Mouse (Mus musculus) limb, embryonic 13.5 days (tissue): ENCODE measurements around the gene Unc13d. TPM values are rescaled to one million over a fixed set of nuclear protein-coding genes. Genes with fewer than 3 reads are reported as not detected.

Experiments
- ATAC-seq: fragments of 200-750 bp; cut with Nextera tagmentation; 2 replicates; pipeline ENCODE4 v1.8.0; 2017; ENCODE audit warnings: low read depth, moderate number of reproducible peaks, moderate TSS enrichment; ENCODE audit not compliant: low FRiP score
- H3K27ac ChIP-seq: fragments of 300-500 bp; sonication (generic); 2 replicates; pipeline ENCODE4 v1.5.1; 2015; ENCODE audit warnings: inconsistent platforms, mild to moderate bottlenecking, moderate library complexity
- H3K27me3 ChIP-seq: fragments of 300-500 bp; sonication (generic); 2 replicates; pipeline ENCODE4 v1.6.1; 2015; ENCODE audit warnings: mild to moderate bottlenecking, inconsistent platforms
- H3K36me3 ChIP-seq: fragments of 300-500 bp; sonication (generic); 2 replicates; pipeline ENCODE4 v1.6.1; 2015; ENCODE audit warnings: inconsistent platforms, mild to moderate bottlenecking, moderate library complexity
- H3K4me1 ChIP-seq: fragments of 300-500 bp; sonication (generic); 2 replicates; pipeline ENCODE4 v1.6.1; 2015; ENCODE audit warnings: inconsistent platforms
- H3K4me2 ChIP-seq: fragments of 300-500 bp; sonication (generic); replicated peaks from 2 replicates; pipeline ENCODE4 v1.6.1; 2015; ENCODE audit warnings: inconsistent platforms, mild to moderate bottlenecking, moderate library complexity
- H3K4me3 ChIP-seq: fragments of 300-500 bp; sonication (generic); 2 replicates; pipeline ENCODE4 v1.5.1; 2015; ENCODE audit warnings: moderate library complexity, mild to moderate bottlenecking, inconsistent platforms
- H3K9ac ChIP-seq: fragments of 300-500 bp; sonication (generic); 2 replicates; pipeline ENCODE4 v1.6.1; 2015; ENCODE audit warnings: mild to moderate bottlenecking, inconsistent platforms
- H3K9me3 ChIP-seq: fragments of 300-500 bp; sonication (generic); 2 replicates; pipeline ENCODE4 v1.6.1; 2016; ENCODE audit warnings: inconsistent platforms
- WGBS: fragments of 180-500 bp; shearing (Covaris S2); methylation state at CpG from one replicate; pipeline ENCODE4 v1.1.7; 2015; 5-methylcytosine and 5-hydroxymethylcytosine counted together
- polyA plus RNA-seq: library from polyadenylated mRNA; unstranded; fragments of >200 nt; fragmentation: Nextera tagmentation; extraction: Ambion mirVana; gene quantifications from 2 replicates; pipeline ENCODE4 v1.2.1, GENCODE M21; 2015

The Unc13d gene
- polyA plus RNA-seq, 1 experiment from 2014 or later: 2.1 TPM

DNA sequence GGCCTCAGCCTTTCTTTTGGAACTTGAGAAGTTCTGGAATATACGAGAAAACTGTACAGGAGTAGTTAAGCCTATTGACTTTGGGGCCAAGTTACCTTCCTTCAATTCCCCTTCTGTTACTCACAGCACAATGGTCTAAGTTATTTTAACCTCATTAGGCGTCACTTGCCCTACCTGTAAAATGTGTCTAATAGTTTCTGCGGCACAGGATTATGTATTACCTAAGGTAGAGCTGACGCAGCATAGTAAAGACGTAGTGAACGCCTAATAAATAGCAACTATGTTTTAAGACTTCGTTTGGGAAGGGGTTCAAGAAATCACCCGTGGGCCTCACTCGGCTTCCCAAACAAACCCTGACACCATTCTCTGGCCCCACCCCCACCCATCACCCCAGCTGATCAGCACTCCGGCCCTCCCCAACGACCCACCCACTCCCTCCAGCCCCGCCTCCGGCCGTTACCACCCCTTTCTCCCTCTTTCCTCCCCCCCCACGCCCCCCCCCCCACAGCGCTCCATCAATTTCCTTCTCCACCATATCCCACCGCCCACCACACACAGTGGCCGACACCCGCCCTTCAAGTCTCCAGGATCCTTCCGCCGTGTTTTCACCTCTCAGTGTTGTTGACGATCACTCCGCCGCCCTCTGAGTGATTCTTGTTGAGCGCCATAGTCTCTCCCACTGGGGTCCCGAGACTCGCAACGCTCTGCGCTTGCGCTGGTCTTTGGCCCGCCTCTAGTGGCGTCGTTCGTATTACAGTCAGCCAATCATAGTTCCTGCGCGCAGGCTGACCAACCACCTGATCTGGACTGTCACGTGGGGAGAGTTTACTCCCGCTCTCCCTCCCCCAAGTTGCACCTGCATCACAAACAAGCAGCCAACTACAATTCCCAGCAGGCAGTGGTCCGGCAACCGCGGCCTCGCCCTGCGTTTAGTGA is 8.8 kb upstream of the Unc13d start, which contains the start of gene Wbp2:
Gene Wbp2 (minus strand): TSS at position 738 of the 936 bp plus-strand sequence.
- Histone ChIP-seq H3K36me3 (peaks cover 26% of the 10 kb centered on the region), H3K9me3 (no peaks in the 10 kb centered on the region), H3K27ac (peak within 1 kb of the TSS; percentile 75), H3K4me3 (peak within 1 kb of the TSS; percentile 49), H3K4me2 (peak within 1 kb of the TSS; percentile 67), H3K9ac (peak within 1 kb of the TSS; percentile 55), H3K27me3 (no peaks in the 10 kb centered on the region), H3K4me1 (peaks cover 21% of the 10 kb centered on the region)
- peak; percentile 96 for ATAC-seq
- WGBS: 3% methylated on average over 40 of the region's 43 CpGs

DNA sequence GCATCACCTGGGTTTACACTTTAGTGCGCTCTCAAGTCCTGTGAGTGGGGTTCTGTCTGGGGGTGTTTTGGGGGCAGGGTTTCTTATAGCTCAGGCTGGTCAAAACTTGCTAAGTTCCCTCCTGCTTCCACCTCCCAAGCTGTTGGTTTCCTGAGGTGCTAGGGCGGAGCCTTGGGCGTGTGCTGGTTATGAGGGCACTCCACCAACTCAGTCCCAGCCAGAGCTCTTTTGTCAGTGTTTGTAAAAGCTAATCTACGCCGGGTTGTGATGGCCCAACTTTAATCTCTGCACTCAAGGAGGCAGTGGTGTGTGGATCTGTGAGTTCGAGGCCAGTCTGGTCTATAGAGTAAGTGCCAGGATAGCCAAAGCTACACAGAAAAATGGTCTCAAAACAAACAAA is 6.4 kb upstream of the Unc13d start:
- Histone ChIP-seq H3K27me3 (no peaks in the 10 kb centered on the region), H3K4me2 (no peak overlapping the region), H3K9ac (no peak overlapping the region), H3K4me3 (no peak overlapping the region), H3K36me3 (peaks cover 50% of the 10 kb centered on the region), H3K4me1 (peaks cover 21% of the 10 kb centered on the region), H3K27ac (no peak overlapping the region), H3K9me3 (no peaks in the 10 kb centered on the region)
- ATAC-seq: no peak
- 89% methylated on average over 6 of the region's 6 CpGs for WGBS

DNA sequence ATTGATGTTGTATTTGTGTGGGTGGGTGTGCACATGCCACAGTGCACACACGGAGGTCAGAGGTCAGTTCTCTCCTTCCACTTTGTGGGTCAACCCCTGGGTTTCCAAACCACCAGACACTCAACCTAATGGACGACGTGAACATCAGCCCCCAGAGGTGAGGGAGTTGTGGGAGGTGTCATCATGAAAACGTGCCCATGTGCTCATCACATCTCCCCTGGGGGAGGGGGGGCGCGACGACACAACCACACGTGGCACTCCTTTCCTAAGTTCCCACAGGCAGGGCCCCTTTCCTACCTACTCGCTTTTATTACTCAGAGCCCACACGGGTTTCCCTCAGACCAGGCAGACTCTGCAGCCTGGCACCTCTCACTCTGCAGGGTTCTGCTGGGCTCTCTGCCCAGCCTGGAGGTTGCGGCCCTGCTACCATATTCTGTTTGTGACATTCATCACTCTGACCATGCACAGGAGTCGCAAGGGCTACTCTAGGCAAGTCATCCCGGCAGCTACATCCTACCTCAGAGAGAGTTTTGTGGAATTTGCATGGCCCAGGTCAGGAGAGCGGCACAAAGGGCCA is 5.4 kb upstream of the Unc13d start:
- Histone ChIP-seq H3K27ac (no peak overlapping the region), H3K27me3 (no peaks in the 10 kb centered on the region), H3K4me1 (peaks cover 29% of the 10 kb centered on the region), H3K4me3 (no peak overlapping the region), H3K9ac (no peak overlapping the region), H3K4me2 (no peak overlapping the region), H3K9me3 (no peaks in the 10 kb centered on the region), H3K36me3 (peaks cover 56% of the 10 kb centered on the region)
- 86% methylated on average over 14 of the region's 14 CpGs for WGBS
- no peak for ATAC-seq

DNA sequence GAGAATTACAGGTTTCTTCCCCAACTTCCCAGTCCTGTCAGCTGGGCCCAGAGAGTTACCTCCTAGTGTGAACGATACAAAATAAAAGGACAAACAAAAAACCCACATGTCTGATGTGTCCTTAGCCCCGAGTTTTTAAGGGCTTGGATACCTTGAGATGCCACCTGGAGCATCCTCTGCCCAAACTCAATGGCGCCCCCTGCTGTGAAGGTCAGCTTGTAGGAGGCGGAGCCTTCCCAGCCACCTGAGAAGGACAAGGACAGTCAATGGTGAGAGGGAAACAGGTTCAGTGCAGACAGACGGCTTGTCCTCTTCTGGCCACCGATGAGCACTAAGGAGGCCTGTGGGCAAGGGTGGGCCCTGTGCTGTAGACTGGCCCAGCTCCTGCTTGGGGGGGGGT is 3.3 kb upstream of the Unc13d start:
- Histone ChIP-seq H3K9me3 (no peaks in the 10 kb centered on the region), H3K27me3 (no peaks in the 10 kb centered on the region), H3K9ac (no peak overlapping the region), H3K27ac (no peak overlapping the region), H3K4me3 (no peak overlapping the region), H3K4me1 (peaks cover 29% of the 10 kb centered on the region), H3K36me3 (peaks cover 56% of the 10 kb centered on the region), H3K4me2 (no peak overlapping the region)
- 65% methylated on average over 6 of the region's 6 CpGs for WGBS
- no peak for ATAC-seq

DNA sequence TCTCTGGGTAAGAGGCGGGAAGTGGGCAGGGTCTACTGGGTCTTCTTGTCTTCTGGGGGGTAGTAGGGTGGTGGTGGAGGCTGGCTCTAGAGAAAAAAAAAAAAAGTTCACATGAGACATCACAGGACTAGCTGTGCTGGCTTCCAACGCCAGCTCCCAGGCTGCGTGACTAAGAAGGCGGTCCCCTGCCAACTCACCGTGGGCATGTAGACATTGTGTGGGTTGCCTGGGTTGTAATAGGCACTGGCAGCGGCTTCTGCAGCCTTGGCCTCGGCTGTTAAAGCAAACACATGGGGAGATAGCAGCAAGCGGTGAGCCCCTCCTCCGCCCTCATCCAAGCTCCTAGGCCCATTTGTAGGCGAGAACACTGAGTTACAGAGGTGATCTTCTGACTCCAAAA is 1.8 kb upstream of the Unc13d start:
- H3K4me1 ChIP-seq: peaks cover 20% of the 10 kb centered on the region
- H3K4me2 ChIP-seq: no peak overlapping the region
- WGBS: 79% methylated on average over 10 of the region's 10 CpGs
- no peak overlapping the region for H3K9ac ChIP-seq
- no peak for ATAC-seq
- no peaks in the 10 kb centered on the region for H3K27me3 ChIP-seq
- H3K36me3 ChIP-seq: peaks cover 56% of the 10 kb centered on the region
- H3K4me3 ChIP-seq: no peak overlapping the region
- H3K9me3 ChIP-seq: no peaks in the 10 kb centered on the region
- H3K27ac ChIP-seq: no peak overlapping the region

DNA sequence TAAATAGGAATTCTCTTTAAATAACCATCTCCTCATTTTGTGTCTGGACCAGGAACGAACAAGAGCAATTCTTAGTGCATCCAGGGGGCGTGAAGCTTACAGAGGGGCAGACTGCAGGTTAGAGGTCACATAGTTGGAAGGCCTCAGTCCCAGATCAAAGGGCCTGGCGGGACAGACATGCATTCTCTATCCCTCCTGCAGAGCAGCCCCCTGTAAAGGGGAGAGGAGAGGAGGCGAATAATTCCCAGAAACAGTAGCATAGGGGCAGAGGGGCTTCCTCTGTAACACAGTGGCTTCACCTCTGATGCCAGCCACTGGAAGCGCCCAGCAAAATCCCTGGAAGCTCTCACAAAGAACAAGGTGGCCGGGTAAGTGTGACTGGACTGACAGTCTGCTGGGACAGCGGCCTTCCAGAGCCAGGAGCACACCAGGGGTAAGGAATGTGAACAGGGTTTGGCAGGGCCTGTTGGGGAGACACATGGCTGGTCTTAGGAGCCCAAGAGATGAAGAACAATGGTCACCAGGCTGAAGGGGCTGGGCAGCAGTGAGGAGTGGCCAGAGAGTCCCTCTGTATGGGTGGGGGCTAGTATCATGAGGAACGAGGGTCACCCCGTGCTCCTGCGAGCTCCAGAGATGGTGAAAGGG is 1.0 kb upstream of the Unc13d start:
- H3K36me3 ChIP-seq: peaks cover 52% of the 10 kb centered on the region
- no peaks in the 10 kb centered on the region for H3K9me3 ChIP-seq
- whole genome bisulfite sequencing: 40% methylated on average over 10 of the region's 10 CpGs
- peaks cover 20% of the 10 kb centered on the region for H3K4me1 ChIP-seq
- no peak overlapping the region for H3K9ac ChIP-seq
- ATAC-seq: no peak
- H3K27ac ChIP-seq: peak overlapping the region; percentile 22; the same call in 1 of the 2 replicates
- no peaks in the 10 kb centered on the region for H3K27me3 ChIP-seq
- no peak overlapping the region for H3K4me2 ChIP-seq
- H3K4me3 ChIP-seq: no peak overlapping the region

DNA sequence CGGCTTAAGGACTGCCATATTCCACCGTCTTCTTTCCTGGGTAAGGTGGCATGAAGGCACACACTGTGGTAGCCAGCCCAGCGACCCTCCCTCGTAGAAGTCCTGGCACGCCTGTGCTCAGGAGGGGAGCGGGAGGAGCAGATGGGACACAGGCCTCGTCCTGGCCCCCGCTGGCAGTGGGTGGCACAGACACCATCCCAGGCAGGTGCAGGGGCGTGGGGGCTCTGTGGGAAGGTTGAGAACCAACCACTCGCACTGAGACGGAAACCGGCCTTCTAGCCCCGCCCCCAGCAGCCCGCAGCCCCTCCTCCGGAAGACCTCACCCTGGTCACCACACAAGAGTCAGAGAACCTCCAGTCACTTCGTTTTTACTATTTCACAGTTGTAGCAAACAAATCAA is 460 bp upstream of the Unc13d start:
- H3K4me2 ChIP-seq: peak overlapping the region; percentile 62
- H3K36me3 ChIP-seq: peaks cover 46% of the 10 kb centered on the region
- no peaks in the 10 kb centered on the region for H3K27me3 ChIP-seq
- WGBS: 7% methylated on average over 16 of the region's 16 CpGs
- ATAC-seq: no peak
- peaks cover 20% of the 10 kb centered on the region for H3K4me1 ChIP-seq
- H3K9me3 ChIP-seq: no peaks in the 10 kb centered on the region
- peak overlapping the region; percentile 31 for H3K4me3 ChIP-seq
- peak overlapping the region; percentile 64 for H3K9ac ChIP-seq
- H3K27ac ChIP-seq: no peak overlapping the region; the same call in 1 of the 2 replicates

DNA sequence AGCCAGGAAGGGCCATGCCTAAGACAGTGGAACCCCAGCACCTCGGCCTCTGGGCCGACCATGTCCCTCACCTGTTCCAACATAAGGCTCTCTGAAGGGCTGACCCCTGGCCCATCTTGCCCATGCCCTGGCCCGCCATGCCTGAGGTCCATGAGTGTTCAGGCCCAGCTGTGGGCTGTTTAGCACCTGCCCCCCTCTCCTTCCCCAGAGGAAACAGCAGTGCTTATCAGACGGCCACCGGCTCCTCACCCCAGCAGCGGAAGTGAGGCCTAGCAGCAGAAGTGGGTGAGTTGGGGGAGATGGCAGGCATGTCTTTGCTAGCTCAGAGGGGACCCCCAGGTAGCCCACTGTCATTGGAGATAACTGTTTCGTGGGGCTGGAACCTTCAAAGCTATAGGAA is 925 bp downstream of the Unc13d start:
- Histone ChIP-seq H3K4me2 (no peak overlapping the region), H3K36me3 (peaks cover 33% of the 10 kb centered on the region), H3K9ac (no peak overlapping the region), H3K27me3 (no peaks in the 10 kb centered on the region), H3K27ac (no peak overlapping the region), H3K9me3 (no peaks in the 10 kb centered on the region), H3K4me1 (peaks cover 20% of the 10 kb centered on the region), H3K4me3 (no peak overlapping the region)
- ATAC-seq: no peak
- WGBS: 84% methylated on average over 7 of the region's 7 CpGs

DNA sequence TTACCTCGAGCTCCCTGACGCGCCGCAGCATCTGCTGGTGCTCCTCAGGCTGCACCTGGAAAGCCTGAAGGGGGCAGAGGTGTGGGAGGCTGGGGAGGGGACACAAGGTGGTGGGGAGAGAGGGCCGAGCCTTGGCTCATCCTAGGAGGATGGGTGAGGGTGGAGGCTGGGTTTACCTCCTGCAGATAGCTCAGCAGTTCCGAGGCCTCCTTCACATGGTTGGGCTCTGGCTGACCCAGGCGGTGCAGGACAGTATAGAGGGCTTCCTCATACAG is 1.6 kb downstream of the Unc13d start:
- H3K4me1 ChIP-seq: peaks cover 20% of the 10 kb centered on the region
- WGBS: 56% methylated on average over 7 of the region's 7 CpGs
- H3K9ac ChIP-seq: no peak overlapping the region
- no peak overlapping the region for H3K4me3 ChIP-seq
- H3K4me2 ChIP-seq: no peak overlapping the region
- H3K9me3 ChIP-seq: no peaks in the 10 kb centered on the region
- H3K27ac ChIP-seq: no peak overlapping the region
- peaks cover 27% of the 10 kb centered on the region for H3K36me3 ChIP-seq
- no peaks in the 10 kb centered on the region for H3K27me3 ChIP-seq
- no peak for ATAC-seq

DNA sequence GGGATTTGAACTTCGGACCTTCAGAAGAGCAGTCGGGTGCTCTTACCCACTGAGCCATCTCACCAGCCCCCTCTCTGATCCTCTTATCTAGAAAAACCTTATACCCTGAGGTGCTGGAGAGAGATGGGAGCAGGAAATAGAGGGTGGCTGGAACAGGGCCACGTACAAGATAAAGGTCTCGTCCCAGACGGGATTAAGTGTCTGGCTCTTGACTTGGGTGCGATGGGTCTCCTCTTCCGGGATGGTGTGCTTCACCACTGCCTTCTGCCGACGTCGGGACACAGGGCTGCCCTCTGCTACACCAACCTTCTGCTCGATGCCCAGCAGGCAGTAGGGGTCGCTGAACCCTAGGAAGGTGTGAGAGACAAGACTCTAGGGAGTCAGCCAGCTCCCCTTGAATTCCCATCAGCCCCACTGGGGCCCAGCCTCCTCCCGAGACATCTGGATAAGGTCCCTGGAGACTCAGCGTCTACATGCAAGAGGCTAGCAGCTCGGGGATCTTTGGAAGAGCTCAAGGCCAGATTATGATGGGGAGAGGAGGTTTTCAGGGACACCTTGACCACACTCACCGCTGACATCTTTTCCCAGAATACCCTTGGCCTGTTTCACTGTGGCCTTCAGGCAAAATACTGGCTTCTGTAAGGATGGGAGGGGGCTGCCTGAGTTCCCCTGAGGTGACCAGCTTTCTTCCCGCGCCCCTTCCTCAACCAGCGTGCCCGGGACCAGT is 2.1 kb downstream of the Unc13d start:
- 52% methylated on average over 20 of the region's 20 CpGs for WGBS
- no peak overlapping the region for H3K9ac ChIP-seq
- H3K4me1 ChIP-seq: peaks cover 20% of the 10 kb centered on the region
- no peak overlapping the region for H3K4me2 ChIP-seq
- no peak for ATAC-seq
- peaks cover 22% of the 10 kb centered on the region for H3K36me3 ChIP-seq
- no peak overlapping the region for H3K27ac ChIP-seq
- H3K4me3 ChIP-seq: no peak overlapping the region
- H3K9me3 ChIP-seq: no peaks in the 10 kb centered on the region
- no peaks in the 10 kb centered on the region for H3K27me3 ChIP-seq

DNA sequence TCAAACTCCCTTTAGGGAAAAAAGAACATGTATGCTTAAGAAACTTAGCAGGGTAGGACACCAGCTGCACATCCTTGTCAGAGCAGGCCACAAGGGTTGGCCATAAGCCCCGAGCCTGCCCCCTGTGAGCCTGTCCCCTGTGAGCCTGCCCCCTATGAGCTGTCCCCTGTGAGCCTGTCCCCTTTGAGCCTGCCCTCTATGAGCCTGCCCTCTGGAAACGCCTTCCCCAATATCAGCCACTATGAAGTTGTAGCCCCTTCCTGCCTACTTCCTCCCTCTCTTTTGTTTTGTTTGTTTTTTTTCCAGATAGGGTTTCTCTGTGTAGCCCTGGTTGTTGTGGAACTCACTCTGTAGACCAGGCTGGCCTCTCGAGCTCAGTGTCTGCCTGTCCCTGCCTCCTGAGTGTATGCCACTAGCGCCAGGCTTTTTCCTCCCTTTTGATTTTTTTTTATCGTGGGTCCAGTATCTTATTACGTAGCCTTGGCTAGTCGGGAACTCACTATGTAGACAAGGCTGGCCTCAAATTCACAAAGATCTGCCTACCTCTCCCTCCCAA is 3.2 kb downstream of the Unc13d start:
- Histone ChIP-seq H3K9ac (no peak overlapping the region), H3K4me3 (no peak overlapping the region), H3K27me3 (no peaks in the 10 kb centered on the region), H3K27ac (no peak overlapping the region), H3K4me2 (no peak overlapping the region), H3K4me1 (peaks cover 20% of the 10 kb centered on the region), H3K36me3 (peaks cover 10% of the 10 kb centered on the region), H3K9me3 (no peaks in the 10 kb centered on the region)
- 60% methylated on average over 7 of the region's 7 CpGs for WGBS
- no peak for ATAC-seq
